20 mouse cellular contexts compared by ENCODE assay signal in the genomic region with DNA sequence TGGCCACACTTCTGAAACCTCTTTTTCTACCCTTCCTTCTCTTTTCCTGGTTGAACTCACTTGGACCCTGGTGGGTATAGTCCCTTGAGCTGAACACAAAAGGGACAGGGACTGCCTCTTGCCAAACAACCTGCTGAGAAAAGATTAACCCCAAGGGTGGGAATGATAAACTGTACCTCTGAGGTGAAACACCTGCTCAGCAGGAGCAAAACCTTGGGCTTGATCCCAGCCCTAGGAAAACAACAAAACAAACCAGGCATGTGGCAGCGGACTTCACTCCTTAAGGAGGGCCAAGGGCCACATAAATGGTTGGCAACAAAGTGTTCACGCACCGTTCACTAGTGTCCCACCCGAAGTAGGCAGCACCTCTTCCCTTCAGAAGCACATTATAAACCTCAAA. TPM values are rescaled to one million over a fixed set of nuclear protein-coding genes. Genes with fewer than 3 reads are reported as not detected.
DNase-seq lines count a peak whose midpoint lies in the region; ATAC-seq and TF ChIP-seq lines count a peak whose summit lies in the region.
"Had no signal": no experiment of that assay in that cellular context is flagged by ENCODE, and none has a peak within 500 bp of the region (broad histone marks: within the 10 kb centered on the region; RNA-seq: fewer than 3 reads in every experiment).

No protein-coding gene starts in this region.

- H3K27ac ChIP-seq in kidney, embryonic 15.5 days = no peak overlapping the region
- no peak overlapping the region for H3K27ac ChIP-seq in kidney, postnatal 0 days
- H3K27ac ChIP-seq in forebrain, embryonic 16.5 days (ENCODE audit: low read length) = no peak overlapping the region
- H3K27ac ChIP-seq: embryonic facial prominence, embryonic 12.5 days; forebrain, embryonic 15.5 days; heart, embryonic 10.5 days; hindbrain, embryonic 13.5 days had no signal

- DNase-seq in kidney, adult 11 months = peak; percentile 30
- no peak for DNase-seq in kidney, postnatal 0 days (ENCODE audit: low spot score)
- DNase-seq in kidney, adult 18-20 months = no peak
- peak; percentile 66 for DNase-seq in R1 (ENCODE audit: low read depth, low spot score)
- DNase-seq in kidney, postnatal 25 days = peak; percentile 9 to 54
- no peak for DNase-seq in cerebellum, adult 8-10 months
- DNase-seq: adrenal gland, adult 2 months; adrenal gland, postnatal 25 days; cerebellum, adult 18-20 months; cerebellum, postnatal 10 days; gastrocnemius, postnatal 10 days; heart, adult 18-20 months; heart, postnatal 10 days; heart, postnatal 4 days had no signal

- 73% methylated on average over 4 of the region's 4 CpGs for WGBS in kidney, embryonic 15.5 days
- 73% methylated on average over 4 of the region's 4 CpGs for WGBS in kidney, postnatal 0 days
- WGBS in forebrain, embryonic 16.5 days = 68% methylated on average over 4 of the region's 4 CpGs

- no peak for ATAC-seq in kidney, embryonic 15.5 days (replicated peaks; ENCODE audit: low FRiP score)
- 0 out of 2 replicates have a peak, but pooled peaks have one; percentile 33 for ATAC-seq in kidney, postnatal 0 days (replicated peaks; ENCODE audit: low FRiP score, low read depth)
- no peak for ATAC-seq in forebrain, embryonic 16.5 days
- ATAC-seq: forebrain, embryonic 15.5 days had no signal

- no peak overlapping the region for H3K9ac ChIP-seq in kidney, embryonic 15.5 days
- H3K9ac ChIP-seq in kidney, postnatal 0 days (ENCODE audit: low read depth, low read length) = no peak overlapping the region
- H3K9ac ChIP-seq in forebrain, embryonic 16.5 days (replicated peaks; ENCODE audit: low read depth, low read length) = no peak overlapping the region
- H3K9ac ChIP-seq: embryonic facial prominence, embryonic 12.5 days; forebrain, embryonic 15.5 days; hindbrain, embryonic 13.5 days had no signal

- no peak overlapping the region for H3K4me3 ChIP-seq in kidney, embryonic 15.5 days (replicated peaks)
- no peak overlapping the region for H3K4me3 ChIP-seq in kidney, postnatal 0 days (replicated peaks; ENCODE audit: low read depth, low read length)
- H3K4me3 ChIP-seq in forebrain, embryonic 16.5 days (replicated peaks; ENCODE audit: low read length) = no peak overlapping the region
- H3K4me3 ChIP-seq: embryonic facial prominence, embryonic 12.5 days; forebrain, embryonic 15.5 days; heart, embryonic 10.5 days; hindbrain, embryonic 13.5 days had no signal

- H3K27me3 ChIP-seq in kidney, embryonic 15.5 days = no peaks in the 10 kb centered on the region
- no peaks in the 10 kb centered on the region for H3K27me3 ChIP-seq in kidney, postnatal 0 days (ENCODE audit: insufficient read depth, low read length)
- H3K27me3 ChIP-seq in forebrain, embryonic 16.5 days (replicated peaks; ENCODE audit: control insufficient read depth, insufficient read depth, low read length) = no peaks in the 10 kb centered on the region
- H3K27me3 ChIP-seq: embryonic facial prominence, embryonic 12.5 days; forebrain, embryonic 15.5 days had no signal

- H3K4me2 ChIP-seq in kidney, embryonic 15.5 days = no peak overlapping the region
- H3K4me2 ChIP-seq in kidney, postnatal 0 days (ENCODE audit: low read length) = no peak overlapping the region
- H3K4me2 ChIP-seq in forebrain, embryonic 16.5 days (ENCODE audit: low read length) = no peak overlapping the region
- H3K4me2 ChIP-seq: embryonic facial prominence, embryonic 12.5 days; forebrain, embryonic 15.5 days; hindbrain, embryonic 13.5 days had no signal

- H3K9me3 ChIP-seq in kidney, embryonic 15.5 days (replicated peaks) = no peaks in the 10 kb centered on the region
- no peaks in the 10 kb centered on the region for H3K9me3 ChIP-seq in kidney, postnatal 0 days (replicated peaks; ENCODE audit: low read length)
- H3K9me3 ChIP-seq in forebrain, embryonic 16.5 days (ENCODE audit: control insufficient read depth, low read length) = no peaks in the 10 kb centered on the region
- H3K9me3 ChIP-seq: embryonic facial prominence, embryonic 12.5 days; forebrain, embryonic 15.5 days; heart, embryonic 10.5 days; hindbrain, embryonic 13.5 days had no signal

- no peaks in the 10 kb centered on the region for H3K4me1 ChIP-seq in kidney, embryonic 15.5 days
- no peaks in the 10 kb centered on the region for H3K4me1 ChIP-seq in kidney, postnatal 0 days (replicated peaks; ENCODE audit: insufficient read depth, low read length)
- no peaks in the 10 kb centered on the region for H3K4me1 ChIP-seq in forebrain, embryonic 16.5 days (replicated peaks; ENCODE audit: control insufficient read depth, insufficient read depth, low read length)
- H3K4me1 ChIP-seq: embryonic facial prominence, embryonic 12.5 days; forebrain, embryonic 15.5 days; heart, embryonic 10.5 days; hindbrain, embryonic 13.5 days had no signal

- H3K36me3 ChIP-seq in kidney, embryonic 15.5 days = no peaks in the 10 kb centered on the region
- H3K36me3 ChIP-seq in kidney, postnatal 0 days (ENCODE audit: insufficient read depth, low read length) = no peaks in the 10 kb centered on the region
- no peaks in the 10 kb centered on the region for H3K36me3 ChIP-seq in forebrain, embryonic 16.5 days (ENCODE audit: control insufficient read depth, insufficient read depth)
- H3K36me3 ChIP-seq: embryonic facial prominence, embryonic 12.5 days; forebrain, embryonic 15.5 days; heart, embryonic 10.5 days; hindbrain, embryonic 13.5 days had no signal

- TF ChIP-seq CTCF in kidney, postnatal 0 days (IDR thresholded peaks at IDR 0.05; ENCODE audit: low read depth) = no peak

RNA-seq across cellular contexts. Expression of gene Tfrc, which starts 49.2 kb away (rescaled TPM):
- polyA plus RNA-seq in kidney, embryonic 15.5 days (2015; fragmentation: Nextera tagmentation; extraction: Ambion mirVana) = 50.2 and 50.7 TPM in 2 replicates
- polyA plus RNA-seq in kidney, postnatal 0 days (2015; fragmentation: Nextera tagmentation; extraction: Ambion mirVana) = 37.0 and 43.9 TPM in 2 replicates
- 33.7 and 37.5 TPM in 2 replicates for polyA plus RNA-seq in forebrain, embryonic 16.5 days (2015; fragmentation: Nextera tagmentation; extraction: Ambion mirVana)

Comparison
In these comparisons a context has a peak if more than half of its experiments do, and no peak if none do; other contexts are left out.
1. DNase-seq: peak in kidney, adult 11 months (single experiment), R1 (single experiment) and kidney, postnatal 25 days (2 of 2); none in kidney, postnatal 0 days (single experiment), kidney, adult 18-20 months (single experiment) and cerebellum, adult 8-10 months (single experiment).